Mouse (Mus musculus) heart, postnatal 14 days (tissue): ENCODE measurements around the gene Shisa5. TPM values are rescaled to one million over a fixed set of nuclear protein-coding genes. Genes with fewer than 3 reads are reported as not detected.

Experiments used
- DNase-seq, 2 experiments: peaks; one replicate each; pipeline ENCODE4 v3.0.0; 2021 to 2022
- intact Hi-C: fragments of 180-260 bp; cut with DNase I; formaldehyde crosslinking; loops from one replicate; pipeline ENCODE4 v1.15.1; 2025
- total RNA-seq, 2 experiments: library from RNA; stranded (reverse); gene quantifications; 2 replicates each; pipeline ENCODE4 v1.2.3; 2021

The Shisa5 gene
- total RNA-seq, 2 experiments from 2014 or later, result 49.5 to 50.0 TPM

- intact Hi-C loops, result no loop called here
- no peak for DNase-seq
Measured at GRCm38 (mm10) chr9:109104083-109104482, 65.7 kb downstream of the Shisa5 start.

- peak in 1 of 2 experiments; percentile 35 for DNase-seq
- intact Hi-C loops, result no loop called here
Measured at GRCm38 (mm10) chr9:109105011-109105410, 66.6 kb downstream of the Shisa5 start.

- intact Hi-C loops, result no loop called here
- no peak for DNase-seq
Measured at GRCm38 (mm10) chr9:109105648-109106047, 67.3 kb downstream of the Shisa5 start.

- intact Hi-C loops, result no loop called here
Measured at GRCm38 (mm10) chr9:109107341-109107740, 69.0 kb downstream of the Shisa5 start.

More at GRCm38 (mm10) chr9:109107341-109107740, 69.0 kb downstream of the Shisa5 start:
- DNase-seq, result no peak

Other genes starting within 250 kb of the Shisa5 start
- gene Nckipsd, start 230.2 kb upstream of the Shisa5 start, total RNA-seq, result 10 to 100 TPM in 1 of 2 experiments, 1 to 10 TPM in 1; 9.9 to 11.4 TPM
- gene Celsr3, start 212.2 kb upstream of the Shisa5 start, total RNA-seq, result under 1 TPM; 0.12 TPM
- gene Slc26a6, start 185.3 kb upstream of the Shisa5 start, total RNA-seq, result 10 to 100 TPM; 27.0 TPM
- gene Tmem89, start 123.9 kb upstream of the Shisa5 start, total RNA-seq, result under 1 TPM in 1 of 2 experiments, not detected in 1; 0.41 TPM
- 1,000 to 10,000 TPM; 2,254 to 2,272 TPM for gene Uqcrc1, start 101.9 kb upstream of the Shisa5 start, total RNA-seq
- 1 to 10 TPM in 1 of 2 experiments, under 1 TPM in 1; 0.33 to 1.1 TPM for gene Col7a1, start 85.0 kb upstream of the Shisa5 start, total RNA-seq
- under 1 TPM in 1 of 2 experiments, not detected in 1; 0.20 TPM for gene Ucn2, start 52.6 kb upstream of the Shisa5 start, total RNA-seq
- 1 to 10 TPM; 1.9 to 3.2 TPM for gene Pfkfb4, start 46.8 kb upstream of the Shisa5 start, total RNA-seq
- 10 to 100 TPM; 10.4 to 10.6 TPM for gene Trex1, start 21.2 kb downstream of the Shisa5 start, total RNA-seq
- 10 to 100 TPM in 1 of 2 experiments, 1 to 10 TPM in 1; 8.4 to 10.3 TPM for gene Atrip, start 35.6 kb downstream of the Shisa5 start, total RNA-seq
- gene Ccdc51, start 43.9 kb downstream of the Shisa5 start, total RNA-seq, result 10 to 100 TPM; 10.4 to 11.1 TPM
- gene Tma7, start 44.0 kb downstream of the Shisa5 start, total RNA-seq, result 100 to 1,000 TPM; 220 to 279 TPM
- 10 to 100 TPM; 16.3 to 20.0 TPM for gene Plxnb1, start 56.8 kb downstream of the Shisa5 start, total RNA-seq
- gene Fbxw21, start 123.5 kb downstream of the Shisa5 start, total RNA-seq, result not detected
- not detected for gene Fbxw13, start 157.4 kb downstream of the Shisa5 start, total RNA-seq
- not detected for gene Fbxw20, start 196.2 kb downstream of the Shisa5 start, total RNA-seq
- not detected for gene Fbxw14, start 249.1 kb downstream of the Shisa5 start, total RNA-seq